Mouse (Mus musculus) heart, adult 2 months (tissue): ENCODE measurements around the gene Ccl1.

ENCODE experiments used
- CTCF ChIP-seq: fragments of 200-600 bp; IDR thresholded peaks from 2 replicates; pipeline ENCODE4 v1.8.1; 2022; ENCODE audit warnings: antibody characterized with exemption, mild to moderate bottlenecking, moderate library complexity
- EP300 ChIP-seq: fragments of 200-500 bp; IDR thresholded peaks from 2 replicates; pipeline ENCODE4 v1.6.1; 2011; ENCODE audit warnings: low read depth, low read length, control low read depth; ENCODE audit not compliant: insufficient read depth
- POLR2A ChIP-seq: fragments of 200-500 bp; IDR thresholded peaks from 2 replicates; pipeline ENCODE4 v1.6.1; 2011; ENCODE audit warnings: mild to moderate bottlenecking, low read depth, low read length, control low read depth; ENCODE audit not compliant: insufficient read depth

GRCm38 (mm10) chr11:82194980-82195379, 110.5 kb downstream of the Ccl1 start:
- TF ChIP-seq CTCF (no peak), EP300 (no peak), POLR2A (no peak)
